Mouse (Mus musculus): ENCODE results near the gene Ppt1. TPM values are rescaled to one million over a fixed set of nuclear protein-coding genes. Genes with fewer than 3 reads are reported as not detected.
A peak's percentile ranks its signal among the peaks of the same experiment; 100 is the strongest.

The Ppt1 gene
- polyA plus RNA-seq, 1 experiment from 2014 or later, result 20.3 TPM

DNA sequence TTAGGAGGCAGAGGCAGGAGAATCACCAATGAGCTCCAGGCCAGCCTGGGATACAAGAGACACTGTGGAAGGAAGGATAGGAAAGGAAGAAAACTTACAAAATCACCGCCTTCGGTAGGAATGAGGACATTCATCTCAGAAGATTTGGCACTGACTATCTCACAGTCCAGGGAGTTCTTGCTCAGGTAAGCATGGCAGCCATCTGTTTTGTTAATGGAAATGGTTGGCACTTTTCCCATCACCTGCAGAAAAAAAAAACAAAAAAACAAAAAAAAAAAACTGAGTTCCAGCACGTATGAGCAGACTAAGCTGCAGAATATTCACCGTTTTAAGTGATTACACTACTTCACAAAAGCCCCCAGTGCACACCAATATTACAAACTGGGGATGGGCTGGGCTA lies 25.8 kb downstream of the Ppt1 start:
- peaks cover 4% of the 10 kb centered on the region; the same call in 1 of the 2 replicates for H3K4me1 ChIP-seq (ENCODE audit: insufficient read depth)
- no peak overlapping the region for H3K27ac ChIP-seq (ENCODE audit: low read depth)
- ATAC-seq (no peak), DNase-seq (no peak)
- H3K9me3 ChIP-seq (ENCODE audit: low read length), result no peaks in the 10 kb centered on the region
- 85% methylated on average over 4 of the region's 4 CpGs for WGBS (ENCODE audit: insufficient replicate concordance)
- peaks cover 77% of the 10 kb centered on the region for H3K36me3 ChIP-seq (replicated peaks; ENCODE audit: insufficient read depth, low read length)
- H3K27me3 ChIP-seq (ENCODE audit: insufficient read depth, low read length), result no peaks in the 10 kb centered on the region
- H3K9ac ChIP-seq (replicated peaks), result no peak overlapping the region
- H3K4me2 ChIP-seq (ENCODE audit: low read depth, low read length), result no peak overlapping the region
- no peak overlapping the region for H3K4me3 ChIP-seq (ENCODE audit: low read depth, low read length)
- no peak for TF ChIP-seq EP300 (IDR thresholded peaks at IDR 0.05; ENCODE audit: low read depth)
- no peak for TF ChIP-seq CTCF (IDR thresholded peaks at IDR 0.05; ENCODE audit: low read depth)

DNA sequence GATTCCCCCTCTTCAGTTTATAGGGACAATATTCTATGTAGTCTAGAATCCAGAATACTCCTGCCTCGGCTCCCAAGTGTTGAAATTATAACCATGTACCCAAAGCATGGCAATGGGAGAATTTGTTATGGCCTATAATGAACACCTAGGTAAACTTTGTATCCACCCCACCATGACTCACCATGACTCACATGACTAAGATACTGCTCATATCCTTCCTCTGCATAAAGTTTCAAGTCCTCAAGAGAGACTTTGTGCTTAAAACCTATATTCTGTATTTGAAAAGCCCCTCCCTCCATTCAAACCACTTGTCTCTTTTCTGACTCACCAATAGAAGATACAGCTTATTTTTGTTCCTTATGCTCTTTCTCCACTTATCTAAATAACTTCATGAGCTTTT lies 32.0 kb downstream of the Ppt1 start:
- no peak overlapping the region for H3K9ac ChIP-seq (replicated peaks)
- 86% methylated on average over 1 of the region's 1 CpGs for WGBS (ENCODE audit: insufficient replicate concordance)
- H3K4me2 ChIP-seq (ENCODE audit: low read depth, low read length), result no peak overlapping the region
- TF ChIP-seq CTCF (IDR thresholded peaks at IDR 0.05; ENCODE audit: low read depth) (no peak), EP300 (IDR thresholded peaks at IDR 0.05; ENCODE audit: low read depth) (no peak)
- H3K36me3 ChIP-seq (replicated peaks; ENCODE audit: insufficient read depth, low read length), result peaks cover 85% of the 10 kb centered on the region
- ATAC-seq, result no peak
- no peak overlapping the region for H3K4me3 ChIP-seq (ENCODE audit: low read depth, low read length)
- peaks cover 7% of the 10 kb centered on the region for H3K4me1 ChIP-seq (ENCODE audit: insufficient read depth)
- H3K27me3 ChIP-seq (ENCODE audit: insufficient read depth, low read length), result no peaks in the 10 kb centered on the region
- H3K9me3 ChIP-seq (ENCODE audit: low read length), result no peaks in the 10 kb centered on the region
- no peak overlapping the region for H3K27ac ChIP-seq (ENCODE audit: low read depth)
- no peak for DNase-seq

- no peak overlapping the region for H3K27ac ChIP-seq (ENCODE audit: low read depth)
- peak; percentile 34 for DNase-seq
These were observed 34.0 kb downstream of the Ppt1 start for GRCm38 (mm10) chr4:122870027-122870426.

DNA sequence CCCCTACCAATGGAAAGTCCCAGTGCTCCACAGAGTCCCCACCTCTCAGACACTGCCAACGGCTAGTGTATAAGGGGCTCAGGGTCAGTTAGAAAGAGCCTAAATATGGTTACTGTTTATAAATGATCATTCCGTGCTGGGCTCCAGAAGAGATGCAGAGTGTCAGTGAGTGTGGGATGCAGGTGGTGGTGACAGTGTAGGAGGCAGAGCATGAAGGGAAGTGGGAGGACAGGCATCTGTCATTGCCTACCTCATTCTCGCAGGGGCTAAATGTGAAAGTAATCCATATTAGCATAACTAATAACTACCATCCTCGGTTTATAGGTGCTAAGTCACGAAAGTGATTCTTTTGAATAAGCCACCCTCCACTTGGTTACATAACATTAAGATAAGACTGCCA lies 34.7 kb downstream of the Ppt1 start:
- Histone ChIP-seq H3K9ac (replicated peaks) (no peak overlapping the region), H3K9me3 (ENCODE audit: low read length) (no peaks in the 10 kb centered on the region), H3K4me3 (ENCODE audit: low read depth, low read length) (no peak overlapping the region), H3K27ac (ENCODE audit: low read depth) (no peak overlapping the region), H3K36me3 (replicated peaks; ENCODE audit: insufficient read depth, low read length) (peaks cover 67% of the 10 kb centered on the region), H3K4me1 (ENCODE audit: insufficient read depth) (peaks cover 13% of the 10 kb centered on the region), H3K27me3 (ENCODE audit: insufficient read depth, low read length) (no peaks in the 10 kb centered on the region), H3K4me2 (ENCODE audit: low read depth, low read length) (no peak overlapping the region)
- WGBS (ENCODE audit: insufficient replicate concordance), result 70% methylated on average over 5 of the region's 5 CpGs
- DNase-seq, result no peak
- no peak for ATAC-seq
- no peak for TF ChIP-seq EP300 (IDR thresholded peaks at IDR 0.05; ENCODE audit: low read depth)
- TF ChIP-seq CTCF (IDR thresholded peaks at IDR 0.05; ENCODE audit: low read depth), result no peak

More at GRCm38 (mm10) chr4:122870027-122870426, 34.0 kb downstream of the Ppt1 start:
- Histone ChIP-seq H3K4me1 (ENCODE audit: insufficient read depth) (peaks cover 13% of the 10 kb centered on the region), H3K9ac (replicated peaks) (no peak overlapping the region), H3K9me3 (ENCODE audit: low read length) (no peaks in the 10 kb centered on the region), H3K4me3 (ENCODE audit: low read depth, low read length) (no peak overlapping the region), H3K27me3 (ENCODE audit: insufficient read depth, low read length) (no peaks in the 10 kb centered on the region), H3K36me3 (replicated peaks; ENCODE audit: insufficient read depth, low read length) (peaks cover 71% of the 10 kb centered on the region), H3K4me2 (ENCODE audit: low read depth, low read length) (no peak overlapping the region)
- no peak for ATAC-seq
- TF ChIP-seq EP300 (IDR thresholded peaks at IDR 0.05; ENCODE audit: low read depth) (no peak), CTCF (IDR thresholded peaks at IDR 0.05; ENCODE audit: low read depth) (peak; percentile 66)

DNA sequence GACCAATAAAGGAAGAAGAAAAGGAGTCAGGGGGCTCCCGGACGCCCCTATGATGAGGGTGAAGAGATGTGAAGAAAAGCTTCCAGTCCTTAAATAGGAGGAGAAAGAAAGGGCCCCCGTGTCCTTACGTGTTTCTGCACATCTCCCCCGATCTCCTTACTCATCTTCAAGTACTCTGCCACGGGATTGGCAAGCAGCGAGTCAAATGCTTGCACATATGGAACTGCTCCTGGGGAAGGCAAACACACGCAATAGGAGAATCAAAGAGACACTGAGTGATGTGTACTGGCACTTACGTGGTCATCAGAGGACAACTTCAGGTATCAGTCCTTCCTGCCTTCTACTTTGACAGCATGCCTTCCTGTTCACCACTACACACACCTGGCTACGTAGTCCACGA lies 35.2 kb downstream of the Ppt1 start:
- peaks cover 13% of the 10 kb centered on the region for H3K4me1 ChIP-seq (ENCODE audit: insufficient read depth)
- H3K36me3 ChIP-seq (replicated peaks; ENCODE audit: insufficient read depth, low read length), result peaks cover 65% of the 10 kb centered on the region
- no peak for ATAC-seq
- peak overlapping the region; percentile 75 for H3K27ac ChIP-seq (ENCODE audit: low read depth)
- no peak for DNase-seq
- H3K27me3 ChIP-seq (ENCODE audit: insufficient read depth, low read length), result no peaks in the 10 kb centered on the region
- TF ChIP-seq EP300 (IDR thresholded peaks at IDR 0.05; ENCODE audit: low read depth) (no peak), CTCF (IDR thresholded peaks at IDR 0.05; ENCODE audit: low read depth) (no peak)
- H3K4me3 ChIP-seq (ENCODE audit: low read depth, low read length), result no peak overlapping the region
- WGBS (ENCODE audit: insufficient replicate concordance), result 79% methylated on average over 11 of the region's 11 CpGs
- H3K4me2 ChIP-seq (ENCODE audit: low read depth, low read length), result 0 out of 2 replicates have a peak overlapping the region, but pooled peaks have one; percentile 33
- no peak overlapping the region for H3K9ac ChIP-seq (replicated peaks)
- no peaks in the 10 kb centered on the region for H3K9me3 ChIP-seq (ENCODE audit: low read length)

- H3K36me3 ChIP-seq (replicated peaks; ENCODE audit: insufficient read depth, low read length), result peaks cover 58% of the 10 kb centered on the region
- H3K9me3 ChIP-seq (ENCODE audit: low read length), result no peaks in the 10 kb centered on the region
- no peak for TF ChIP-seq EP300 (IDR thresholded peaks at IDR 0.05; ENCODE audit: low read depth)
- no peak for TF ChIP-seq CTCF (IDR thresholded peaks at IDR 0.05; ENCODE audit: low read depth)
- no peak overlapping the region for H3K9ac ChIP-seq (replicated peaks)
- H3K4me2 ChIP-seq (ENCODE audit: low read depth, low read length), result peak overlapping the region; percentile 33
- no peak overlapping the region for H3K4me3 ChIP-seq (ENCODE audit: low read depth, low read length)
- H3K4me1 ChIP-seq (ENCODE audit: insufficient read depth), result peaks cover 13% of the 10 kb centered on the region
- 31% methylated on average over 2 of the region's 2 CpGs for WGBS (ENCODE audit: insufficient replicate concordance)
- H3K27ac ChIP-seq (ENCODE audit: low read depth), result peak overlapping the region; percentile 75
- DNase-seq, result no peak
- peak; percentile 42; the same call in 1 of the 2 replicates for ATAC-seq
- no peaks in the 10 kb centered on the region for H3K27me3 ChIP-seq (ENCODE audit: insufficient read depth, low read length)
These were observed 35.9 kb downstream of the Ppt1 start for GRCm38 (mm10) chr4:122871989-122872388.

DNA sequence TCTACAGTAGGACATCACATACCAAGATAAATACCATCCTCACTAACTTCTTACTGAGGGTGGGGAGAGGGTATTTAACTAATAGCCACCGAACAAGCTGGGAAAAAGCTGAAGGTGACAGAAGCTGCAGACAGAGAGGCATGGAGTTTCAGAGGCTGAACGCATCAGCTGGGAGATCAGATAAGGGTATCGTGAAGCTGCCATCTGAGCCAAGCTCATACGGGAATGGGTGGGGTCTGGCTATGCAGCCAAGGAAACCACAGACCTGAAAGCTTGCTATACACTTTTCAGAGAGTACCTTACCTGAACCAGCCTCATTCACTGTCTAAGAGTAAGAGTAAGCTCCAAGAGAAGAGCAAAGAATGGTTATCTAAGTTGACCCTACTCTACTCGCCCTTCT lies 37.0 kb downstream of the Ppt1 start:
- peak; percentile 43; the same call in 1 of the 2 replicates for ATAC-seq
- no peaks in the 10 kb centered on the region for H3K27me3 ChIP-seq (ENCODE audit: insufficient read depth, low read length)
- peaks cover 49% of the 10 kb centered on the region for H3K36me3 ChIP-seq (replicated peaks; ENCODE audit: insufficient read depth, low read length)
- H3K9ac ChIP-seq (replicated peaks), result no peak overlapping the region
- peak overlapping the region; percentile 55 for H3K4me2 ChIP-seq (ENCODE audit: low read depth, low read length)
- peak overlapping the region; percentile 30; the same call in 1 of the 2 replicates for H3K27ac ChIP-seq (ENCODE audit: low read depth)
- H3K4me1 ChIP-seq (ENCODE audit: insufficient read depth), result peaks cover 13% of the 10 kb centered on the region
- 30% methylated on average over 5 of the region's 5 CpGs for WGBS (ENCODE audit: insufficient replicate concordance)
- DNase-seq, result no peak
- H3K4me3 ChIP-seq (ENCODE audit: low read depth, low read length), result no peak overlapping the region
- no peaks in the 10 kb centered on the region for H3K9me3 ChIP-seq (ENCODE audit: low read length)
- TF ChIP-seq EP300 (IDR thresholded peaks at IDR 0.05; ENCODE audit: low read depth) (no peak), CTCF (IDR thresholded peaks at IDR 0.05; ENCODE audit: low read depth) (no peak)
